In genomic region chr15:83296050-83296449, GRCm38 (mm10) we compare ENCODE assay signal across 31 mouse cellular contexts. TPM values are rescaled to one million over a fixed set of nuclear protein-coding genes. Genes with fewer than 3 reads are reported as not detected.
DNase-seq lines count a peak whose midpoint lies in the region; ATAC-seq and TF ChIP-seq lines count a peak whose summit lies in the region.
"Had no signal": no experiment of that assay in that cellular context is flagged by ENCODE, and none has a peak within 500 bp of the region (broad histone marks: within the 10 kb centered on the region; RNA-seq: fewer than 3 reads in every experiment).

No protein-coding gene starts in this region.

- H3K36me3 ChIP-seq in spleen, adult 2 months (ENCODE audit: control insufficient read depth, insufficient read depth, low read length), result no peaks in the 10 kb centered on the region
- H3K36me3 ChIP-seq in CH12.LX (replicated peaks in 1 of 2; ENCODE audit: control insufficient read depth in 1 of 2, insufficient read depth in 1 of 2, low read length in 1 of 2), result peaks cover 5 to 21% of the 10 kb centered on the region in 2 experiments
- H3K36me3 ChIP-seq in limb, embryonic 10.5 days, result peaks cover 4% of the 10 kb centered on the region
- H3K36me3 ChIP-seq in midbrain, embryonic 14.5 days (ENCODE audit: control insufficient read depth, insufficient read depth, low read length), result peaks cover 11% of the 10 kb centered on the region; the same call in 1 of the 2 replicates

- H3K4me3 ChIP-seq in spleen, adult 2 months (ENCODE audit: extremely low read depth, insufficient read depth, insufficient read length), result no peak overlapping the region
- H3K4me3 ChIP-seq in CH12.LX (replicated peaks in 1 of 3; ENCODE audit: low read depth in 2 of 3, low read length in 2 of 3, poor library complexity in 1 of 3), result no peak overlapping the region
- no peak overlapping the region for H3K4me3 ChIP-seq in limb, embryonic 10.5 days
- no peak overlapping the region for H3K4me3 ChIP-seq in midbrain, embryonic 14.5 days (replicated peaks; ENCODE audit: low read depth, low read length)
- H3K4me3 ChIP-seq: embryonic facial prominence, embryonic 10.5 days; embryonic facial prominence, embryonic 15.5 days; heart, adult 2 months; heart, embryonic 12.5 days; limb, embryonic 12.5 days; liver, embryonic 15.5 days had no signal

- no peaks in the 10 kb centered on the region for H3K27me3 ChIP-seq in spleen, adult 2 months (ENCODE audit: control insufficient read depth, insufficient read depth, low read length)
- no peaks in the 10 kb centered on the region for H3K27me3 ChIP-seq in CH12.LX (replicated peaks)
- no peaks in the 10 kb centered on the region for H3K27me3 ChIP-seq in limb, embryonic 10.5 days (ENCODE audit: low read depth, poor library complexity, severe bottlenecking)
- H3K27me3 ChIP-seq in midbrain, embryonic 14.5 days (ENCODE audit: control insufficient read depth, insufficient read depth, low read length), result no peaks in the 10 kb centered on the region
- H3K27me3 ChIP-seq: embryonic facial prominence, embryonic 15.5 days; heart, embryonic 12.5 days; limb, embryonic 12.5 days; liver, embryonic 15.5 days had no signal

- in situ Hi-C loops in CH12.LX (cut with MboI; ENCODE audit: low pct_ligation_motif_present, low pct_unique_long_range_greater_than_20kb, low sequenced_read_pairs), result loop anchor here (5.0 kb wide), 1 partner anchor 44 kb away; the partner anchor contains the start of gene A4galt

- peak; percentile 96 for TF ChIP-seq EP300 in CH12.LX (IDR thresholded peaks at IDR 0.05; ENCODE audit: low read length)

- peak overlapping the region; percentile 17; the same call in 1 of the 2 replicates for H3K4me2 ChIP-seq in CH12.LX (ENCODE audit: insufficient read depth, low read depth, poor library complexity, severe bottlenecking)
- no peak overlapping the region for H3K4me2 ChIP-seq in midbrain, embryonic 14.5 days (ENCODE audit: low read length)
- H3K4me2 ChIP-seq: embryonic facial prominence, embryonic 15.5 days; heart, embryonic 12.5 days; hindbrain, embryonic 14.5 days; limb, embryonic 12.5 days; liver, embryonic 15.5 days; lung, embryonic 14.5 days; midbrain, embryonic 11.5 days had no signal

- TF ChIP-seq POLR2A in spleen, adult 2 months (IDR thresholded peaks at IDR 0.05; ENCODE audit: low read depth, low read length), result no peak
- no peak for TF ChIP-seq POLR2A in CH12.LX (IDR thresholded peaks at IDR 0.05; ENCODE audit: low read depth, low read length)

- H3K9ac ChIP-seq in CH12.LX (ENCODE audit: insufficient read depth, low read depth), result peak overlapping the region; percentile 28; the same call in 1 of the 2 replicates
- H3K9ac ChIP-seq in midbrain, embryonic 14.5 days (replicated peaks; ENCODE audit: low read length), result no peak overlapping the region
- H3K9ac ChIP-seq: embryonic facial prominence, embryonic 15.5 days; heart, embryonic 12.5 days; hindbrain, embryonic 14.5 days; limb, embryonic 12.5 days; liver, embryonic 15.5 days; lung, embryonic 14.5 days had no signal

- no peaks in the 10 kb centered on the region for H3K79me2 ChIP-seq in CH12.LX (replicated peaks; ENCODE audit: control insufficient read depth, extremely low read depth, insufficient read depth, poor library complexity, severe bottlenecking)

- 0 out of 2 replicates have a peak overlapping the region, but pooled peaks have one; percentile 28 for H3K27ac ChIP-seq in spleen, adult 2 months (ENCODE audit: insufficient read depth, low read length)
- H3K27ac ChIP-seq in CH12.LX (ENCODE audit: insufficient read depth, low read depth), result peak overlapping the region; percentile 78
- H3K27ac ChIP-seq in limb, embryonic 10.5 days, result peak overlapping the region; percentile 53; the same call in 1 of the 2 replicates
- H3K27ac ChIP-seq in midbrain, embryonic 14.5 days (replicated peaks; ENCODE audit: low read depth, low read length), result no peak overlapping the region
- H3K27ac ChIP-seq: embryonic facial prominence, embryonic 15.5 days; heart, adult 2 months; hindbrain, embryonic 14.5 days; limb, embryonic 12.5 days; liver, embryonic 15.5 days; stomach, postnatal 0 days had no signal

- peaks cover 3% of the 10 kb centered on the region; the same call in 1 of the 2 replicates for H3K4me1 ChIP-seq in spleen, adult 2 months (ENCODE audit: control insufficient read depth, insufficient read depth, insufficient read length)
- peaks cover 36 to 80% of the 10 kb centered on the region in 2 experiments for H3K4me1 ChIP-seq in CH12.LX (ENCODE audit: control insufficient read depth in 1 of 2, insufficient read depth in 2 of 2)
- H3K4me1 ChIP-seq in limb, embryonic 10.5 days, result peaks cover 35% of the 10 kb centered on the region
- no peaks in the 10 kb centered on the region for H3K4me1 ChIP-seq in midbrain, embryonic 14.5 days (ENCODE audit: control insufficient read depth, insufficient read depth, low read length)

- DNase-seq in spleen, adult 2 months (ENCODE audit: low read depth in 1 of 2, low spot score in 2 of 2), result peak in 1 of 2 experiments; percentile 21
- no peak for DNase-seq in spleen, adult 12 weeks (ENCODE audit: low spot score)
- peak; percentile 97 for DNase-seq in CH12.LX (ENCODE audit: extremely low read depth)
- DNase-seq in limb, embryonic 10.5 days (ENCODE audit: low spot score), result no peak
- no peak for DNase-seq in midbrain, embryonic 14.5 days
- DNase-seq in adrenal gland, adult 8-10 months, result no peak
- DNase-seq in layer of hippocampus, adult 8-10 months (ENCODE audit: low spot score in 2 of 2), result no peak
- DNase-seq: adrenal gland, postnatal 10 days; cerebellum, adult 8-10 months; cerebellum, postnatal 25 days; gastrocnemius, postnatal 36 days; heart, adult 2 months; heart, postnatal 4 days; kidney, adult 11 months; kidney, postnatal 14 days; lung, postnatal 14 days; right cerebral cortex, postnatal 14 days; thymus, adult 18-20 months had no signal

- TF ChIP-seq CTCF in spleen, adult 2 months (IDR thresholded peaks at IDR 0.05; ENCODE audit: extremely low read depth, insufficient read depth, insufficient read length, insufficient replicate concordance), result no peak
- TF ChIP-seq CTCF in CH12.LX (conservative IDR thresholded peaks at IDR 0.05 in 1 of 2, IDR thresholded peaks at IDR 0.05 in 1 of 2; ENCODE audit: low read depth in 2 of 2, low read length in 2 of 2), result no peak

- no peak for ATAC-seq in midbrain, embryonic 14.5 days (ENCODE audit: low FRiP score, low TSS enrichment)
- ATAC-seq: activated CD4-positive, CD25-positive, alpha-beta regulatory T cell, adult 4 months; CD4-positive, CD25-positive, alpha-beta regulatory T cell, adult 4 months; forebrain, embryonic 14.5 days; inflammation-experienced regulatory T-cells, adult 6 months had no signal

- WGBS in spleen, adult 2 months, result 66% methylated on average over 4 of the region's 4 CpGs
- 86% methylated on average over 4 of the region's 4 CpGs for WGBS in limb, embryonic 10.5 days
- WGBS in midbrain, embryonic 14.5 days, result 90% methylated on average over 4 of the region's 4 CpGs

- H3K9me3 ChIP-seq in CH12.LX (replicated peaks; ENCODE audit: low read length), result peaks cover 10% of the 10 kb centered on the region
- H3K9me3 ChIP-seq in limb, embryonic 10.5 days (replicated peaks), result no peaks in the 10 kb centered on the region
- H3K9me3 ChIP-seq in midbrain, embryonic 14.5 days (ENCODE audit: control insufficient read depth, low read length), result no peaks in the 10 kb centered on the region
- H3K9me3 ChIP-seq: embryonic facial prominence, embryonic 10.5 days; embryonic facial prominence, embryonic 15.5 days; limb, embryonic 12.5 days; liver, embryonic 15.5 days had no signal

- no peak; the same call in none of the 2 replicates for TF ChIP-seq RAD21 in CH12.LX (IDR thresholded peaks at IDR 0.05; ENCODE audit: low read depth, low read length)

- dilution Hi-C loops in CH12.LX (cut with MboI; ENCODE audit: extremely low pct_ligation_motif_present, extremely low pct_unique_long_range_greater_than_20kb, low sequenced_read_pairs), result no loop called here

TF ChIP-seq in CH12.LX, 34 proteins besides CTCF, POLR2A, EP300 and RAD21 (continues in another document):
- peak; percentile 97 for TF ChIP-seq RCOR1 (conservative IDR thresholded peaks at IDR 0.05; ENCODE audit: low read depth, low read length)
- TF ChIP-seq ZKSCAN1 (IDR thresholded peaks at IDR 0.05; ENCODE audit: borderline replicate concordance, low read depth, low read length), result no peak
- TF ChIP-seq NRF1 (IDR thresholded peaks at IDR 0.05; ENCODE audit: low read depth, low read length), result peak; percentile 36; the same call in 1 of the 2 replicates
- no peak for TF ChIP-seq MXI1 (IDR thresholded peaks at IDR 0.05; ENCODE audit: low read depth, low read length)
- peak; percentile 55; the same call in 1 of the 2 replicates for TF ChIP-seq MAZ (IDR thresholded peaks at IDR 0.05; ENCODE audit: low read depth, low read length)
- peak; percentile 9; the same call in 1 of the 2 replicates for TF ChIP-seq SMC3 (IDR thresholded peaks at IDR 0.05; ENCODE audit: low read depth, low read length)
- TF ChIP-seq PAX5 (IDR thresholded peaks at IDR 0.05; ENCODE audit: low read length), result no peak
- TF ChIP-seq ZMIZ1 (IDR thresholded peaks at IDR 0.05; ENCODE audit: low read depth, low read length), result peak; percentile 49; the same call in 1 of the 2 replicates
- peak; percentile 53 for TF ChIP-seq HCFC1 (IDR thresholded peaks at IDR 0.05; ENCODE audit: low read depth, low read length)
- peak; percentile 60; the same call in 1 of the 2 replicates for TF ChIP-seq MYC (IDR thresholded peaks at IDR 0.05; ENCODE audit: low read depth, low read length)
- 0 out of 2 replicates have a peak, but pooled peaks have one; percentile 42 for TF ChIP-seq CHD1 (IDR thresholded peaks at IDR 0.05; ENCODE audit: low read depth, low read length)

RNA-seq across cellular contexts. Expression of gene A4galt, which starts 44.5 kb away (rescaled TPM):
- polyA plus RNA-seq in spleen, adult 2 months (2012; rRNA removed), result 20.4 and 27.2 TPM in 2 replicates
- total RNA-seq in CH12.LX (2012; rRNA removed), result 23.6 and 29.8 TPM in 2 replicates
- total RNA-seq in CH12.LX (2014; rRNA removed), result 14.8 and 15.9 TPM in 2 replicates
- polyA plus RNA-seq in CH12.LX (2012; ENCODE audit: insufficient read length, low read depth), result 11.2 and 11.4 TPM in 2 replicates
- not detected in 2 replicates for polyA plus RNA-seq in limb, embryonic 10.5 days (2016; fragmentation: Nextera tagmentation; extraction: Ambion mirVana)
- 0.77 and 2.6 TPM in 2 replicates for polyA plus RNA-seq in midbrain, embryonic 14.5 days (2014; fragmentation: Nextera tagmentation; extraction: Ambion mirVana)
- total RNA-seq in adrenal gland, adult 8-10 months (2022), result 10 to 100 TPM in 3 of 4 experiments, 1 to 10 TPM in 1; 8.1 to 18.4 (median 12.7) TPM
- total RNA-seq in layer of hippocampus, adult 8-10 months (2022), result 1 to 10 TPM; 3.7 to 4.5 (median 4.3) TPM
- polyA plus RNA-seq: activated CD4-positive, CD25-positive, alpha-beta regulatory T cell, adult 4 months; CD4-positive, CD25-positive, alpha-beta regulatory T cell, adult 4 months; inflammation-experienced regulatory T-cells, adult 6 months had no signal

RNA-seq across cellular contexts. Expression of gene Arfgap3, which starts 54.0 kb away (rescaled TPM):
- 14.6 TPM in 2 replicates for polyA plus RNA-seq in spleen, adult 2 months (2012; rRNA removed)
- total RNA-seq in CH12.LX (2012; rRNA removed) (21.7 and 23.7 TPM in 2 replicates), CH12.LX (2014; rRNA removed) (17.9 and 20.3 TPM in 2 replicates)
- polyA plus RNA-seq in CH12.LX (2012; ENCODE audit: insufficient read length, low read depth), result 11.0 and 13.8 TPM in 2 replicates
- 22.8 and 34.0 TPM in 2 replicates for polyA plus RNA-seq in limb, embryonic 10.5 days (2016; fragmentation: Nextera tagmentation; extraction: Ambion mirVana)
- 42.2 and 45.0 TPM in 2 replicates for polyA plus RNA-seq in midbrain, embryonic 14.5 days (2014; fragmentation: Nextera tagmentation; extraction: Ambion mirVana)
- 10 to 100 TPM; 28.9 to 47.7 (median 40.1) TPM for total RNA-seq in adrenal gland, adult 8-10 months (2022)
- total RNA-seq in layer of hippocampus, adult 8-10 months (2022), result 10 to 100 TPM; 16.1 to 23.7 (median 20.0) TPM
